Mouse (Mus musculus) MN1 (cell line): ENCODE data around the gene Tenm4.
A peak's percentile ranks its signal among the peaks of the same experiment; 100 is the strongest.

Experiments
- DNase-seq: peaks from one replicate; pipeline ENCODE4 v3.0.0-alpha.2; 2016; ENCODE audit warnings: low spot score

The Tenm4 gene

DNA sequence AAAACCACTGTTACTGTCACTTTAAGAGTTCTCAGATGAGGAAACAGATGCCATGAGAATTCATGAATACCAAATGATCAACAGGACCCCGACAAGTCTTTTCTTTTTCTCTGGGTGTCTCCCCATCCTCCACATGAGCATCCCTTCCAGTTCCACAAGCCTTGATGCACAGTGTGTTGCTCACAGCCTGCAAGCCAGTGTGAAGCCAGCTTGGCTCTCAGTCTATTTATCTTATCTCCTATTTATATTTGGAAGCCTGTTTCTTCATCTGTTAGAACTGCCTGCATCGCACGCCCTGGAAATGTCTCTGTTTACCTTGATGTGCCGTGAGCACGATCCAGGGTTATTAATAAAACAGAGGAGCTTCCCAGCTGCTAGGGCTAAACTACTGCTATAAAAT is 169.8 kb downstream of the Tenm4 start:
- no peak for DNase-seq

DNA sequence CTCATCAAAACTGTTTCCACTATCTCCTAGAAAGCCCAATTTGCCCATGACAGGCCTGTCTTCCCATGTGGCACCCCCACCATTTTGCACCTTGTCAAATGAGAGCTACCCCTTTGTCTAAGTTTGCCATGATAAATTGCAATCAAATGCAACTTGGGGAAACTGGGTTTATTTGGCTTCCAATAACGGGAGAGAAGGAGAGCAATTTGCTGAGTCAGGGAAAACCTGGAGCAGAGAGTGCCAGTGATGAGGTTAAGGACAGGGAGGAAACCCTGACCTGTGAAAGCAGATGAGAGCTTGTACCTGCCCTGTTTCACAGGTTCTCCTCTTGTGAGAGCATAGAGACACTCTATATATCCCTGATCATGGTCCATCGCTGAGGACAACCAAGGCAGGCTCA is 170.4 kb downstream of the Tenm4 start:
- no peak for DNase-seq

DNA sequence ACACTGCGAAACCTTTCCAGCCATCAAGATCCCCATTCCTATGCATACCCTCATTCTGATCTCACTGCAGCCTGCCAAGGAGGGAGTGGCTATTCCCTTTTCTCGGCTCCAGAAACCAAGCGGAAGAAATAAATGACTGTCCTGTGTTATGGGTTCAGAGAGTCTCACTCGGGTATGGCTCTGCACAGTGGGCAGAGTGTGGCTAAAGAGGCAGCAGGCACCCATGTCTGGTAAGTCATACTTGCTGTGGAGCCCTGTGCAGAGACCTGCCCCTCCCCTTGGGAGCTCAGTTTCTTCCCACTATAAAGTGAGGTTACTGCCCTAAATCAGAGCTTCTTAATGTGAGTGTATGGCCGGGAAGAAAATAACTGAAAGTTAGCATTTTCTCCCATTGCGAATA is 171.9 kb downstream of the Tenm4 start:
- no peak for DNase-seq

DNA sequence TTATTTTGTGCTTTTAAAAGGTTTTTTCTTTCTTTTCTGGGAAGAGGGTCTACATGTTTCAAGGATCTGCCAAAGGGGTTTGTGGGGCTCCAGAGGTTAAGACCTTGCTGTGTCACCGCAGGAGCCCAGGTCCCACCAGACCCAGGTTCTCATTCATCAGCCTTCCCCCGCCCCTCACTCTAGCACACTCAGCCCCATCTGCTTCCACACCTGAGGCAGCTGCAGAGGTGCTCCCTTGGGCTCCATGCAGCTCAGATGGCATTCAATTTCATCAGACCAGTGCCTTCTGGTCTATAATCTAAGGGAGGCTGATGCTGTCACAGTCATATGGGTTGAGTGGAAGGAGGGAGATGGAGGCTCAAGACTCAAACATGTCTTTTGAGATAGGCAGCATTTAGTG is 172.6 kb downstream of the Tenm4 start:
- DNase-seq: no peak

DNA sequence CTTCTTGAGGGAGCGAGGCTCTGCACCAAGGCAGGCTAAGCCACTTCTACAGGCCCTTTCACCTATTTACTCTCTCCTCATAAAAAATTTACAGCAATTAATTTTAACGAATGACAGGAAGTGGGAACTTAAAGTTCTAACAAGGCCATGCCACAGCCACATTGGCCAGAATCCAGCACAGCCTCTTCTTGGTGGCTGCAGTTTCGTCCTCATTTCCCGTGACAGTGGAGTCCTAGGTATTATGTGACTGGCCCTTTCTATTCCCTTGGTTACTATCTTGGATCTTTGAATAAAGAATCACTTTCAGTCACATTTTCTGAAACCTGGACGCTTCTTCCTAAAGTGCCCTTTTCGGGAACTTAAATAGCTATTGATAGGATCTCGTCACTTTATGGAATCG is 181.6 kb downstream of the Tenm4 start:
- DNase-seq: peak; percentile 26

DNA sequence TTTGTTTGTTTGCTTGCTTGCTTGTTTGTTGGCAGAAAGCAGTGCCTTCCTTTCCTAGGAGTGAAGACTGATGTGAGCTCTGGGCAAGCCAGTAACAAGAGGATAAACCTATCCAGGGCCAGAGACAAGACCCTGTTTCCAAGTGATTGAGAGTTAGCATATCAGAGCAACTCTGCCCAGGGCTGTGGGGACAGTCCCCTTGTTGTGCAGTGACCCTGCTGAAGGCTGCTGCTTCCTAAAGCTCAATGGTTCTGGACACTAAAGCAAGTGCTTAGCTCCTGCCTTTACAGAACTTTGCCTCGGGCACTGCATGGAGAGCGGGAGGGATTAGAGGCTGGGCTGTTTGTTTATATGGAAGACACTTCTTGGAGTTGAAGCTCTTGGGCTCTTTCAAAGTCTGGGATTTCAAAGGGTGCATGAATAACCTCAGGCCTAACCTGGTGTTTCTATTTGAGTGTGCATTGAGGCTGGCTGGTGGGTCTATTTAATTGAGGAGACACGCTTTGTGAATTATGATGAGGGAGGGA is 185.3 kb downstream of the Tenm4 start:
- DNase-seq: no peak

DNA sequence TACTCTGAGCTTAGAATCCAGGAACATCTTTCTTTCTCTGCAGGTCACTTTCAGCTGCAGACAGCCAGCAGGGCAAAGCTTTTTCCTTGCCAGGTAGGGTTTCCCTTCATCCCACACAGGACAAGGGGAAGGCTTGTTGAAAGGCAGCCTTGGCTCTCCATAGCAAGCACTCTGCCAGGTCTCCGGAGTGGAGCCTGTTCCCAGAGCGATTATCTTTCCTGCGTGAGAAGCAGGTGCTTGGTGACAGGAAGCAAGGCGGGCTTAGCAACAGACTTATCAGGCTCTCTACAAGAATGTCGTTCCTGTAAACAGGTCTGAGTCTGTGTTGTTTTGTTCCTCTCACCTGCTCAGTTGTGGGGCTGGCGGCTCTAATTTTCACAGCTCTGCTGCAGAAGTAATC is 186.5 kb downstream of the Tenm4 start:
- DNase-seq: no peak

DNA sequence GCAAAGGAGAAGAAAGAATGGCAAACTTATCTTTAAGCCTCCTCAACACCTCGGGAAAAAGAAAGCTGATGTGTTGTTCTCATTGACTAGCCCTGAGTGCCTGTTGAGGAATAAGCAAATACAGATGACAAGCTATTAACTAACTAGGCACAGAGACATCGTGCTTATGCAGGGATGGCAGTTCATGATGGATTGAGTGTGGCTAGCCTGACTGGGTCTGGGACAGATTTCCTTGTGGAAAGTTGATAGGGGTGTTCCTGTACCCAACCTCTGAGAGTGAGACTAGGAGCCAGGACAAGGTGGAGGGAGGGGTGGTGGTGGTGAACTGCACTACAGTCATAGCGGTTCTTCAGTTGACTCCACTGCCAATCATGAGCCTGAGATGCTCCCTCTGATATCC is 192.3 kb downstream of the Tenm4 start:
- DNase-seq: no peak

DNA sequence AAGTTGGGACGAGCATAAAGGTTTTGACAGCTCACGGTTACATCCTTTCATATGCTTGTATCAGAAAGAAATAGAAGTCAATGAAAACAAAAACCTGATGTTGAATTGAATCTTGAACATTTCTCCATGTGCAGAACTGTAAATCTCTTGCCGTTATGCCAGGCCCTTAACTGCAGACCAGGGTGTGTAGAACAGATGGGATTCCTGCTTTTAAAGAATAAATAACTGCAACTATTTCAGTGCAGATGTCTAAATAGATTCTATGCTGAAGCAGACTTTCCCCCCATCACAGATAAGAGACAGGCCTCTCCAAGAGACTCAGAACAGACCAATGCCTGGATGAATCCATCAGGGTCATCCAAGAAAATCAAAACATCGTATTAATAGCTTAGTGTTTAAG is 198.9 kb downstream of the Tenm4 start:
- DNase-seq: no peak

DNA sequence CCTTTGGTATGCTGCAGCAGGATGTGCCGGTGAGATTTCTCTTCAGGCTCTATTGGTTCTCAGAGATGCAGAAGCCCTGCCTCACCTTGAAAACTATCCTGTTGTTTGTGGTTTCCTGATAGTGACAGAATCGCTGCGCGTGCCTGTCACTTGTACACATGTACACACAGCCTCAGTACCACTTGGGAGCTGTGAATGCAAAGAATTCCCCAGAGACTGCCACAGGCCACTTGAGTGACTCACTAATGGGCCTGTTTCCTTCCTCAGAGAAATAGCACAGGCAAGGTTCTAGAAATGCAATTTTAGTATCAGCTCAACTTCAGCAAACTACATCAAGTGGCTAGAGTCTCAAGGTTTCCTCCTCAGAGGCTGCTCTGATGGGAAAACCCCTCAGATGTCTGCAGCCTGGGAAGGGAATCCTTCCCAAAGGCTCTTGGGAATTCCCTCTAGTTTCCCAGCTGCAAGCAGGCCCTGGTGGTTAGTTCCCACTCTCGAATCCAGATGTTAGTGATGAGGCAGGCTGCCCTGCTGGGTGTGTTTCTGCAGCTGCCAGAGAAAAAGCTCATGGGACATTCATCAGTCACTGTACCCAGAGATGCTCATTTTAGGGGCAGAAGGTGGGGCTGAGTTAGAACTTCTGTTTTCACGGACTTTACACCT is 203.1 kb downstream of the Tenm4 start:
- DNase-seq: peak; percentile 81

DNA sequence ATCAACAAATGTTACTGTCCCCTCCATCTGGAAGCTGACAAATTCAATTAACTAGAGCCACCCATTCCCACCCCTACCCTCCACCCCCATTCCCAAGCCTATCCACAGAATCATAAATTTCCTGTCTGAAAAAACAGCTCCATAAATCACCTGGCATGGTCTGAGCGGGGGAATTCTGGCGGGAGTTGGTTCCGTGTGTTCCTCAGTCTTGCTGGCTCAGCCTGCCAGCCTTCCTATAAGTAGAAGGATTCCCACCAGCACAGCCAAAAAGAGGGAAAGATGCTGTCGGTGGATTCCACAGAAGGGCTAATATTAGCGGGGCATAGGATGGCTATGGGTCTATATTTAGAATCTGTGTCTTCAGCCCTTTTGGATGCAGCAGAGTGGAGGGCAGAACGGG is 204.5 kb downstream of the Tenm4 start:
- no peak for DNase-seq

DNA sequence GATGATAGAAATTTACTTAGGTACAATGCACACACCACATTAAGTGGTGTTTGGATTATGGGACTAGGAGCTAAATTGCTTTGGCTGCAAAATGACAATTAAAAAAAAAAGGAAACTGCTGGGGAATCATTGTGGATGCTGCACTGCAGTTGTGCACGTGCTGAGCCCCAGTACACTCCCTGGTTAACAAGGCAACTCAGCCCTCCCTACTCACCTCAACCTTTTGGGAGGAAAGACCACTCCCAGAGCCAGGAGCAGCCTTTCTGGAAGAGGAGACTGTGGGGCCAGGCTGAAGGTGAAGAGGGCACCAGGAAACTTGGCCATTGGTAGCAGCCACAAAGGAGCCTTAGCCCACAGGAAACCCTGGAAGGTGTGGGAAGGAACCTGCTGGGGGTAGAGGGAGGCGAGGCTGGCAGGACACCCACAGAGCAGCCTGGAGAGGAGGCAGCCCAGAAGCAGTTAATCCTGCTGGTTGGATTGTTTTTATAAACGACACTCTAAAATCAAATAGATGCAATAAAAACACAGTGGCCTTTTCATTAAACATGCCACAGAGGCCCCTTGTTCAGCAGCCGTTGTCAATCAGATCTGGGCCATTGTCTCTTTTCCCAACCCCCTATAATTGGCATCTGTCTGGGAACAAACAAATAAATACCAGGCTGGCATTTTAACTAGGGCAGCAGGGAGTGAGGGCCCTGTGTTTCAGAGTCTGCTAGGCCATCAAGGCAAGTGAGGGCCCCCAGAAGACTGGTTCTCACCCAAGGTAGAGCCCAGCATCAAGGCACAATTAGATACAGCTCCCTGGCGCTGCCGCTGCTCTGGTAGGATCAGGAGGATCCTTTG is 212.9 kb downstream of the Tenm4 start:
- no peak for DNase-seq

DNA sequence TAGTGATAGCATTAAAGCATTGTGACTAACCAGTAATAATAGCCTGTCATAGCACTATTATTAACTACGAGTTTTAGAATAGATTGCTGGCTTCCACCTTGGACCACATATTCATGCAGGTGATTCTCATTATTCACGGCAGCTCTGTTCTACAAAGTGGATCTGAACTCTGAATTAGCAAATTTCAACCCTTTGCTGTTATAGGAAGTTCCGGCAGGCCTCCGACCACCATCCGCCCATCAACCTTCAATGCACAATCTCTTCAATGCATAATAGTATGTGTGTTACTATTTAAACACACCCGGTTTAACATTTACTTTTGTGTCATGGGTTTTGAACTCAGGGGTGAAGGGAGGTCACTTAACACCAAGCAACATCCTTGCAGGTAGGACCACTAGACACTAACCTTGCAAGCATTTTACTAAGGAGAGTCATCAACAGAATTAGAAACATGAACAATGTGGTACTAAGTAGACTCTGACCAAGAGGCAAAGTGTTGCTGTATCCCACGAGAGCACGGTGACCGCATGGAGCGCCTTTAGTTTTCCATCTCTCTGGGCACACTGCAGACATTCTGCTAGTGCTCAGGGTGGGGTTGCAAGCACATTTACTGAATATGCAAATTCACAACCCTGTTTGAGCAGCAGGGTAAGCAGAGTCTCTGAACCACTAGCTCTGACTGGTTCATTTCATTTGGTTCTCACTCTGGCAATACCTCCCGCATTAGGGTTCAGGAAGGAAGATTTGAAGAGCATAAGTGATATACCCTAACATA is 213.9 kb downstream of the Tenm4 start:
- DNase-seq: no peak

DNA sequence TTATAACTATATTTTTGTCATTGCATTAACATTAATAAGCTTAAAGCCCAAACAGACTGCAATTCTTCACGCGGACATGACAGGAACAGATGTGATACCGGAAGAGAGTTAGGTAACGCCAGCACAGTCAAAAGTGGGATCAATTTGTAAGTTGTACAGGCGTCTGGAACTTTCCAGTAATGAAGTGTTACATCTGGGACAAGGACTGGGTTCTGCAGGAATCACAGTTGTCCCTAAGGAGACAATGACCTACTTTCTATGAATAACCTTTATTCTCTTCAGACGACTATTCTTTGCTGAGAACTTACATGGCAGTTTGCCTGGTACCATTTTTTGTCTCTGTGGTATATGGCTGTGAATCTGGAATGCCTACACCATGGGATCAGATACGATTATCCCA is 214.8 kb downstream of the Tenm4 start:
- DNase-seq: no peak

DNA sequence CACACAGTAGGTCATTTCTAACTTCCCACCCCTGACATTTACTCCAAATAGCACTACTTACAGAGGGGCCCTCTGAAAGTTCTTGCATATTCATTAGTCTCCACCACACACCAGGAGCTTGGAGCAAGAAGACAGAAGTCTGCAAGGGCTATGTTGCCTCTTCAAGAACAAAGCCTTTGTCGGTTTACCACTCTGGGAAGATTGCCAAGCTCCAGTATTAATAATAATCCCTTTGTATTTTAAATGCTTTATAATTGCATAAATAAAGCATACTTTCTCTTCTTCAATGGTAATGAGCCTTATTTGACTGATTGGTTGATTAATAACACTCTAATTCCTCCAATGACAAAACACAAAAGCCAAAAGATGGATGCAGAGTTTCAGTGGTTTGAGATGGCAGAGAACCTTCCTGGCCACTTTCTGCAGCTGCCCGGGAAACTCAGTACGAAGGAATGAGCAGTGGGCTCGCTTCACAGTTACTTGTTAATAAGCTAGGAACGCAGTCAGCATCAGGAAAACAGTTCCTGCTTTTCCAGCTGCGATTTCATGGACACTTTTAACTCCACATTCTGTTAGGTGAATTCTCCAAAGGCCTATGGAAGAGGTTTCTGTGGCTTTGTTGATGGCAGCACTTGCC is 219.1 kb downstream of the Tenm4 start:
- no peak for DNase-seq

DNA sequence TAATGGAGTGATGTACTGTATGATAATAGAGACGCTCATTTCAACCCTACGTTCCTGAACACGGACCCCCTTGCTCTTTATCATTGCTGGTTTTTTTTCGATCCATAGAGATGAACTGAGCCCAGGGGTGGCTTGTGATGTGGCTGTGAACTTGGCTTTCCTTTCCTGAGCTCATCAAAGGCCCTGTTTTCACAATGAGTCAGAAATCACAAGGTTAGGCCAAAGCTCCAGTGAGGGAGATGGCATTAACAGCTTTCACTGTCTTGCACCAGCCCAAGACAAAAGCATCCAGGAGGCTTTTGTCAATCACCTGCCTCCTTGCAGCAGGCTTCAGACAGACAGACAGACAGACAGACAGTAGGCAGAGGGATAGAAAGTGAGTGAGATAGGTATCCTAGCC is 219.8 kb downstream of the Tenm4 start:
- peak; percentile 60 for DNase-seq

DNA sequence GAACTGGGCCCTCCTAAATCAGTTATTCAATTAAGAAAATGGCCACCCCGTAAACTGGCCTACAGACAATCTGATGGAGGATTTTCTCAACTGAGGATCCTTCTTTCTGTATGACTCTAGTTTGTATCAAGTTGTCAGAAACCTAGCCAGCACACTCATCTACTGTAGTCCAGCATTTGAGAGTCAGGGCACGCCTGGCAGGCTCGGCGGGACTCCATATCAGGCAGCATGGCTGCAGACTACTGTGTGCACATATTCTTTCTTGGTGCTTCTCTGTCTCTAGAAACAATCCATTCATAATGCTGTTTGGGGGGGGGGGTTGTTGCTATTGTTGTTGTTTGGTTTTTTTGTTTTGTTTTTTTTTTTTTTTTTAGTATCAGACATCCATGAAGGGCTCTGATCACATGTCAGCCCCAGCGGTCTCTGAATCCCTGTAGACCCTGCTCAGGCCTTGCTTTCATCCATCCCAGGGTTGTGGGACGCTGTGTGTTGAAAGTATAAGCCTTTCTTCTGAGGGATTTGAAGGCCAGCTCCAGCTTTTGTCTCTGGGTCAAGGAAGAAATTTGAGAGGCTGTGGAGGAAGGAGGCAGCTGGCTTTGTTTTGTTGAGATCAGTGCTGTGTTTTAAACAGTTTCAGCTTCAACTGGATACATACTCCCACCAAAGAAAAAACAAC is 220.9 kb downstream of the Tenm4 start:
- no peak for DNase-seq

DNA sequence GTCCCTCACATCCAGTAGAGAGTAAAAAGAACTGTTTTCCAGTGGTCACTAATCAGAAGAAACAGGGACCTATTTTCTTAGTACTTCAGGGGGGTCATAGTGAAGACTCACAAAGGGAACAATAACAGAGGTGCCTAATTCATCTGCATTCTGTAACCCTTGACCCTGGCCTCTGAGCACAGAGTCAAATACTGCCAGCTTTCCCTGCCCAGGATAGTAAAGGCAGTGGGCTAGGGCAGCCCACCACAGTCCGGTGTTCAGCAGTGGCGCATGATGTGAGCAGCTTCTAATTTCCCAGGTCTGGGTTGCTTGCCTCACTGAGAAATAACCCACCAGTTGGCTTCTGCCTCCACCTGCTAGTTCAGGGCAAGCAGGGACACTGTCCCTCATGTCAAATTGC is 221.6 kb downstream of the Tenm4 start:
- no peak for DNase-seq

DNA sequence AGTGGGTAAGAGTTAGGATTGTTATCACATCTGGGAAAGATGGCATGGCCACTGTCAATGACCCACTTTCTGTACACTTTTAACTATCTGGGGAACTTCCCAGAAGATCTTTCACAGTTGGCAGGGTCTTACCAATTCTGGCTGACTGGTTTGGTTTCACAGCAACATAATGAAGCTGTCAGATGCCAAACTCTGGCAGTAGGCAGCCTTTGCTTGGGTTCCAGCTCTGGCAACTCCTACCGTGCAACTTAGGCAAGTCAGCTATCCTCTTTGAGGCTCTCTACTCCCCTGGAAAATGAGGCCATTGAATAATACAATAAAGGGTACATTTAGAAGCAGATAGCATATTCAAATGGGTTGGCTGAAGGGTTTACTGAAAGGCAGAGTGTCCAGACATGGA is 226.9 kb downstream of the Tenm4 start:
- no peak for DNase-seq

DNA sequence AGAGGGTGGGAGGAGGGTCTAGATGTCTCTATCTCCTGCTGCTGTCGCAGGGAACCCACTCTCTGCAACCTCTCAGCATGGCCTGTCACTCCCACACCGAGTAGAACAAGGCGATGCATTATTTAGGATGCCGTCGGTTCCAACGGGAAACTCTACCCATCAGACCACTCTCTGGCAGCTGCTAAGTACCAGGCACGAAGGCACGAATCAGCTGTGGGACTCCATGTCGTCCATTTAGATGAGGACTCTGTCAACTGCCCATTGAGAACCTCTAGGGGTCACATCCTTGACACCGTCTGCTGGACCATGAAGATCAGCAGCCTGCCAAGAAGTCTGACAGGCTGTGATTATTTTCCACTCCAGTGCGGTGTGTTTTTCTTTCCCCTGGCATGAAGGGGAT is 229.4 kb downstream of the Tenm4 start:
- no peak for DNase-seq

DNA sequence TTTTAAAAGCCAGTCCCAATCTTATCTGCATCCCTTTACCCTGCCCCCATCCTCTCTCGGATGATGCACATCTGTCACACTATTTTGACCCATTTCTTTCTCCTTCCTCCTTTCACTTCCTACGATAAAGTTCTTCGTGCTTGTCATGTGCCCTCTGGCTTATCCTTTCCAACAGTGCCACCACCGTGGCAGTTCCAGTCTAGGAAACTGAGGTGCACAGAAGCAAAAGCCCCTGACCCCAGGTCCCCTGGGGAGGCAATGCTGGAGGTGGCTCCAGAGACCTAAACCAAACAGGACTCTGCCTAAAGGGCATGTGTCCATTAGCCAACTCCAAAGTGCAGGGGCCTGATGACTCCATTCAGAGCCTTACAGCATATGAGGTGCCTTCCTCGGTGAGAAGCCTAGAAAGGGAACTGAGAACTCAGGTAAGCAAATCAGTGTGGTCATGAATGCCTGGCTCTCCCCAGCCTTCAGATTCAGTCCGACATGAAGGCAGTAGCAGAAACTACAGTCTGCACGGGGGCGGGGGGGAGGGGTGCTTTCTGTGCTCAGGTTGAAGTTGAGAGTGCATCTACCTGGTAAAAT is 235.7 kb downstream of the Tenm4 start:
- DNase-seq: no peak
